Mouse (Mus musculus) embryonic facial prominence, embryonic 12.5 days (tissue): ENCODE measurements around the gene Cbfa2t2. TPM values are rescaled to one million over a fixed set of nuclear protein-coding genes. Genes with fewer than 3 reads are reported as not detected.

Experiments
- ATAC-seq: fragments of 200-750 bp; cut with Nextera tagmentation; 2 replicates; pipeline ENCODE4 v1.8.0; 2017; ENCODE audit not compliant: insufficient number of reproducible peaks, insufficient read depth, low FRiP score, low TSS enrichment
- H3K27ac ChIP-seq: fragments of 300-500 bp; sonication (generic); 2 replicates; pipeline ENCODE4 v1.5.1; 2016; ENCODE audit warnings: mild to moderate bottlenecking
- H3K27me3 ChIP-seq: fragments of 300-500 bp; sonication (generic); 2 replicates; pipeline ENCODE4 v1.6.1; 2016; ENCODE audit warnings: mild to moderate bottlenecking, moderate library complexity
- H3K36me3 ChIP-seq: fragments of 300-500 bp; sonication (generic); 2 replicates; pipeline ENCODE4 v1.6.1; 2016; ENCODE audit warnings: mild to moderate bottlenecking
- H3K4me1 ChIP-seq: fragments of 300-500 bp; sonication (generic); 2 replicates; pipeline ENCODE4 v1.6.1; 2016
- H3K4me2 ChIP-seq: fragments of 300-500 bp; sonication (generic); replicated peaks from 2 replicates; pipeline ENCODE4 v1.6.1; 2016; ENCODE audit warnings: mild to moderate bottlenecking, moderate library complexity
- H3K4me3 ChIP-seq: fragments of 300-500 bp; sonication (generic); 2 replicates; pipeline ENCODE4 v1.5.1; 2016; ENCODE audit warnings: mild to moderate bottlenecking
- H3K9ac ChIP-seq: fragments of 300-500 bp; sonication (generic); 2 replicates; pipeline ENCODE4 v1.6.1; 2016; ENCODE audit warnings: mild to moderate bottlenecking, moderate library complexity
- H3K9me3 ChIP-seq: fragments of 300-500 bp; sonication (generic); 2 replicates; pipeline ENCODE4 v1.6.1; 2016; ENCODE audit warnings: mild to moderate bottlenecking, moderate library complexity
- WGBS: fragments of 180-500 bp; shearing (Covaris S2); methylation state at CpG from one replicate; pipeline ENCODE4 v1.1.7; 2016; 5-methylcytosine and 5-hydroxymethylcytosine counted together
- polyA plus RNA-seq: library from polyadenylated mRNA; unstranded; fragments of >200 nt; fragmentation: Nextera tagmentation; extraction: Ambion mirVana; gene quantifications from 2 replicates; pipeline ENCODE4 v1.2.1, GENCODE M21; 2016

Gene Cbfa2t2
- polyA plus RNA-seq, 1 experiment from 2014 or later, result 65.3 TPM

GRCm38 (mm10) chr2:154543567-154544347 is 107.5 kb downstream of the Cbfa2t2 start:
- H3K27me3 ChIP-seq, result no peaks in the 10 kb centered on the region
- ATAC-seq, result no peak
- H3K9ac ChIP-seq, result no peak overlapping the region
- H3K9me3 ChIP-seq, result no peaks in the 10 kb centered on the region
- no peak overlapping the region for H3K4me2 ChIP-seq
- no peak overlapping the region for H3K4me3 ChIP-seq
- WGBS, result 94% methylated on average over 9 of the region's 9 CpGs
- peaks cover 5% of the 10 kb centered on the region; the same call in 1 of the 2 replicates for H3K4me1 ChIP-seq
- H3K27ac ChIP-seq, result no peak overlapping the region
- 0 out of 2 replicates have a peak, but pooled peaks cover 3% of the 10 kb centered on the region for H3K36me3 ChIP-seq

- WGBS, result 92% methylated on average over 10 of the region's 10 CpGs
- Histone ChIP-seq H3K4me3 (no peak within 1 kb of the TSS), H3K27me3 (peaks cover 19% of the 10 kb centered on the region), H3K4me1 (peaks cover 16% of the 10 kb centered on the region; the same call in 1 of the 2 replicates), H3K9me3 (no peaks in the 10 kb centered on the region), H3K9ac (no peak within 1 kb of the TSS), H3K4me2 (no peak within 1 kb of the TSS), H3K36me3 (no peaks in the 10 kb centered on the region), H3K27ac (no peak within 1 kb of the TSS)
- ATAC-seq, result no peak
Measured at GRCm38 (mm10) chr2:154546711-154547110, 110.4 kb downstream of the Cbfa2t2 start, which contains the start of gene 1700003F12Rik. Gene 1700003F12Rik (plus strand): TSS chr2:154547085.

- Histone ChIP-seq H3K36me3 (no peaks in the 10 kb centered on the region), H3K4me2 (peak overlapping the region; percentile 84), H3K4me1 (peaks cover 28% of the 10 kb centered on the region), H3K4me3 (0 out of 2 replicates have a peak overlapping the region, but pooled peaks have one; percentile 40), H3K9ac (no peak overlapping the region), H3K9me3 (no peaks in the 10 kb centered on the region), H3K27me3 (peaks cover 31% of the 10 kb centered on the region), H3K27ac (no peak overlapping the region)
- 50% methylated on average over 3 of the region's 3 CpGs for WGBS
- no peak for ATAC-seq
Measured at GRCm38 (mm10) chr2:154548688-154549087, 112.4 kb downstream of the Cbfa2t2 start.

- H3K9ac ChIP-seq, result peak overlapping the region; percentile 50
- no peaks in the 10 kb centered on the region for H3K36me3 ChIP-seq
- ATAC-seq, result peak; percentile 49
- H3K27ac ChIP-seq, result no peak overlapping the region
- H3K4me2 ChIP-seq, result peak overlapping the region; percentile 84
- WGBS, result 3% methylated on average over 47 of the region's 48 CpGs
- H3K9me3 ChIP-seq, result no peaks in the 10 kb centered on the region
- H3K4me3 ChIP-seq, result peak overlapping the region; percentile 40
- peaks cover 31% of the 10 kb centered on the region for H3K27me3 ChIP-seq
- H3K4me1 ChIP-seq, result peaks cover 28% of the 10 kb centered on the region
Measured at GRCm38 (mm10) chr2:154549127-154549885, 113.0 kb downstream of the Cbfa2t2 start.

GRCm38 (mm10) chr2:154549886-154550189 is 113.6 kb downstream of the Cbfa2t2 start:
- peak overlapping the region; percentile 84 for H3K4me2 ChIP-seq
- H3K27ac ChIP-seq, result no peak overlapping the region
- no peak overlapping the region for H3K9ac ChIP-seq
- peaks cover 28% of the 10 kb centered on the region for H3K4me1 ChIP-seq
- no peaks in the 10 kb centered on the region for H3K36me3 ChIP-seq
- H3K4me3 ChIP-seq, result peak overlapping the region; percentile 40
- ATAC-seq, result no peak
- peaks cover 32% of the 10 kb centered on the region for H3K27me3 ChIP-seq
- H3K9me3 ChIP-seq, result no peaks in the 10 kb centered on the region
- 16% methylated on average over 20 of the region's 20 CpGs for WGBS

- Histone ChIP-seq H3K4me2 (no peak overlapping the region), H3K36me3 (no peaks in the 10 kb centered on the region), H3K9me3 (no peaks in the 10 kb centered on the region), H3K27ac (no peak overlapping the region), H3K4me1 (peaks cover 28% of the 10 kb centered on the region), H3K4me3 (no peak overlapping the region), H3K27me3 (peaks cover 37% of the 10 kb centered on the region), H3K9ac (no peak overlapping the region)
- ATAC-seq, result no peak
- 77% methylated on average over 2 of the region's 2 CpGs for WGBS
Measured at GRCm38 (mm10) chr2:154550937-154551336, 114.7 kb downstream of the Cbfa2t2 start.

- H3K27me3 ChIP-seq, result peaks cover 37% of the 10 kb centered on the region
- WGBS, result 79% methylated on average over 4 of the region's 4 CpGs
- no peak within 1 kb of the TSS for H3K27ac ChIP-seq
- H3K4me2 ChIP-seq, result peak within 1 kb of the TSS; percentile 32
- H3K36me3 ChIP-seq, result no peaks in the 10 kb centered on the region
- H3K9ac ChIP-seq, result 0 out of 2 replicates have a peak within 1 kb of the TSS, but pooled peaks have one; percentile 8
- ATAC-seq, result no peak
- H3K9me3 ChIP-seq, result no peaks in the 10 kb centered on the region
- peaks cover 28% of the 10 kb centered on the region for H3K4me1 ChIP-seq
- H3K4me3 ChIP-seq, result 0 out of 2 replicates have a peak within 1 kb of the TSS, but pooled peaks have one; percentile 2
Measured at GRCm38 (mm10) chr2:154551476-154551875, 115.2 kb downstream of the Cbfa2t2 start, which contains the start of gene Actl10. Gene Actl10 (plus strand): TSS chr2:154551776.

- 34% methylated on average over 21 of the region's 21 CpGs for WGBS
- H3K36me3 ChIP-seq, result no peaks in the 10 kb centered on the region
- no peak overlapping the region for H3K9ac ChIP-seq
- ATAC-seq, result no peak; the same call in 1 of the 2 replicates
- no peaks in the 10 kb centered on the region for H3K9me3 ChIP-seq
- H3K27me3 ChIP-seq, result peaks cover 37% of the 10 kb centered on the region
- peak overlapping the region; percentile 32 for H3K4me2 ChIP-seq
- peaks cover 28% of the 10 kb centered on the region for H3K4me1 ChIP-seq
- H3K27ac ChIP-seq, result no peak overlapping the region
- H3K4me3 ChIP-seq, result 0 out of 2 replicates have a peak overlapping the region, but pooled peaks have one; percentile 2
Measured at GRCm38 (mm10) chr2:154551927-154552326, 115.6 kb downstream of the Cbfa2t2 start.

- Histone ChIP-seq H3K9me3 (no peaks in the 10 kb centered on the region), H3K27me3 (peaks cover 37% of the 10 kb centered on the region), H3K4me1 (peaks cover 33% of the 10 kb centered on the region), H3K27ac (no peak overlapping the region), H3K36me3 (no peaks in the 10 kb centered on the region), H3K4me2 (peak overlapping the region; percentile 32), H3K4me3 (0 out of 2 replicates have a peak overlapping the region, but pooled peaks have one; percentile 2), H3K9ac (0 out of 2 replicates have a peak overlapping the region, but pooled peaks have one; percentile 8)
- no peak; the same call in 1 of the 2 replicates for ATAC-seq
- WGBS, result 29% methylated on average over 27 of the region's 27 CpGs
Measured at GRCm38 (mm10) chr2:154552424-154552907, 116.2 kb downstream of the Cbfa2t2 start.

GRCm38 (mm10) chr2:154555235-154555634 is 119.0 kb downstream of the Cbfa2t2 start:
- 83% methylated on average over 6 of the region's 6 CpGs for WGBS
- H3K4me3 ChIP-seq, result no peak overlapping the region
- H3K9me3 ChIP-seq, result no peaks in the 10 kb centered on the region
- H3K27ac ChIP-seq, result no peak overlapping the region
- ATAC-seq, result no peak
- H3K9ac ChIP-seq, result no peak overlapping the region
- H3K36me3 ChIP-seq, result peaks cover 3% of the 10 kb centered on the region; the same call in 1 of the 2 replicates
- no peak overlapping the region for H3K4me2 ChIP-seq
- peaks cover 31% of the 10 kb centered on the region for H3K27me3 ChIP-seq
- peaks cover 32% of the 10 kb centered on the region for H3K4me1 ChIP-seq

GRCm38 (mm10) chr2:154557184-154557832 is 121.0 kb downstream of the Cbfa2t2 start:
- Histone ChIP-seq H3K27ac (no peak overlapping the region), H3K36me3 (peaks cover 19% of the 10 kb centered on the region), H3K4me3 (no peak overlapping the region), H3K4me1 (peaks cover 24% of the 10 kb centered on the region), H3K9ac (no peak overlapping the region), H3K4me2 (no peak overlapping the region), H3K9me3 (no peaks in the 10 kb centered on the region), H3K27me3 (peaks cover 13% of the 10 kb centered on the region)
- no peak for ATAC-seq
- WGBS, result 53% methylated on average over 5 of the region's 5 CpGs
